Mouse (Mus musculus): ENCODE measurements around the gene Dazap2.
"Not testable (repeated sequence)": the region's sequence is repeated elsewhere in the genome, so short reads cannot be mapped to it uniquely, and the experiment has no call there.

- TF ChIP-seq EP300 (IDR thresholded peaks at IDR 0.05; ENCODE audit: low read depth) = not testable (repeated sequence)
- 0 out of 2 replicates have a peak, but pooled peaks have one; percentile 18 for TF ChIP-seq CTCF (IDR thresholded peaks at IDR 0.05; ENCODE audit: low read depth)
These were observed 8.5 kb upstream of the Dazap2 start for GRCm38 (mm10) chr15:100606677-100607076.

Measured in heart, postnatal 0 days (tissue).